Mouse (Mus musculus): ENCODE measurements around the gene Igsf9b. TPM values are rescaled to one million over a fixed set of nuclear protein-coding genes. Genes with fewer than 3 reads are reported as not detected.

Igsf9b gene
- polyA plus RNA-seq, 1 experiment, result 25.7 TPM

DNA sequence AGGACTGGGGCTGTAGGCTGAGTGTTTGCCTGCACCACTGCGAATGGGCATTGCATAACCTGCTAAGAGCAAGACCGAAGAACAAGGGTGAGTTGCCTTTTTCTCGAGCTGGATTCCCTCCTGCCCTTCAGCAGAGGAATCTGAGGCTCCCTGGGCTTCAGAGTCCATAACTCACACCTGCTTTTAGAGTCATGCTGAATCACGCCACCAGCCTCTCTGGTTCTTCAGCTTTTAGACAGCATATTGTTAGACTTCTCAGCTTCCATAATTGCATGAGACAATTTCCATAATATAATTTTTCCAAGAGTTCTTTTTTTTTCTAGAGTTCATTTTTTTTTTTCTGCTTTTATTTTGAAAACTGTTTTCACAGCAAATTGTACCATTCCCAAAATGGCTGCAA lies 4.6 kb upstream of the Igsf9b start:
- DNase-seq, result no peak
- Histone ChIP-seq H3K4me1 (ENCODE audit: control insufficient read depth, insufficient read depth, low read length) (peaks cover 3% of the 10 kb centered on the region; the same call in 1 of the 2 replicates), H3K4me3 (replicated peaks; ENCODE audit: insufficient read depth, low read depth, low read length) (no peak overlapping the region), H3K27ac (ENCODE audit: insufficient read depth, low read length) (no peak overlapping the region), H3K27me3 (ENCODE audit: control insufficient read depth, insufficient read depth, low read length) (no peaks in the 10 kb centered on the region)
- TF ChIP-seq CTCF (IDR thresholded peaks at IDR 0.05; ENCODE audit: borderline replicate concordance, insufficient read depth, low read depth, low read length) (no peak), POLR2A (IDR thresholded peaks at IDR 0.05; ENCODE audit: borderline replicate concordance, insufficient read depth, low read length) (no peak)
- WGBS, result 75% methylated on average over 4 of the region's 4 CpGs

- no peaks in the 10 kb centered on the region for H3K27me3 ChIP-seq (ENCODE audit: control insufficient read depth, insufficient read depth, low read length)
- WGBS, result under 1% methylated on average over 68 of the region's 68 CpGs
- TF ChIP-seq CTCF (IDR thresholded peaks at IDR 0.05; ENCODE audit: borderline replicate concordance, insufficient read depth, low read depth, low read length) (no peak), POLR2A (IDR thresholded peaks at IDR 0.05; ENCODE audit: borderline replicate concordance, insufficient read depth, low read length) (no peak)
- DNase-seq, result peak in 1 of 2 experiments; percentile 48
- peaks cover 17% of the 10 kb centered on the region for H3K4me1 ChIP-seq (ENCODE audit: control insufficient read depth, insufficient read depth, low read length)
- peak overlapping the region; percentile 67 for H3K27ac ChIP-seq (ENCODE audit: insufficient read depth, low read length)
- peak overlapping the region; percentile 83 for H3K4me3 ChIP-seq (replicated peaks; ENCODE audit: insufficient read depth, low read depth, low read length)
Measured at GRCm38 (mm10) chr9:27299286-27300187, 533 bp downstream of the Igsf9b start.

- peak overlapping the region; percentile 83 for H3K4me3 ChIP-seq (replicated peaks; ENCODE audit: insufficient read depth, low read depth, low read length)
- no peaks in the 10 kb centered on the region for H3K27me3 ChIP-seq (ENCODE audit: control insufficient read depth, insufficient read depth, low read length)
- peaks cover 24% of the 10 kb centered on the region for H3K4me1 ChIP-seq (ENCODE audit: control insufficient read depth, insufficient read depth, low read length)
- peak; percentile 74 to 76 for DNase-seq
- H3K27ac ChIP-seq (ENCODE audit: insufficient read depth, low read length), result peak overlapping the region; percentile 67
- 1% methylated on average over 32 of the region's 32 CpGs for whole genome bisulfite sequencing
- TF ChIP-seq CTCF (IDR thresholded peaks at IDR 0.05; ENCODE audit: borderline replicate concordance, insufficient read depth, low read depth, low read length) (no peak), POLR2A (IDR thresholded peaks at IDR 0.05; ENCODE audit: borderline replicate concordance, insufficient read depth, low read length) (0 out of 2 replicates have a peak, but pooled peaks have one; percentile 12)
Measured at GRCm38 (mm10) chr9:27300188-27300691, 1.2 kb downstream of the Igsf9b start.

DNA sequence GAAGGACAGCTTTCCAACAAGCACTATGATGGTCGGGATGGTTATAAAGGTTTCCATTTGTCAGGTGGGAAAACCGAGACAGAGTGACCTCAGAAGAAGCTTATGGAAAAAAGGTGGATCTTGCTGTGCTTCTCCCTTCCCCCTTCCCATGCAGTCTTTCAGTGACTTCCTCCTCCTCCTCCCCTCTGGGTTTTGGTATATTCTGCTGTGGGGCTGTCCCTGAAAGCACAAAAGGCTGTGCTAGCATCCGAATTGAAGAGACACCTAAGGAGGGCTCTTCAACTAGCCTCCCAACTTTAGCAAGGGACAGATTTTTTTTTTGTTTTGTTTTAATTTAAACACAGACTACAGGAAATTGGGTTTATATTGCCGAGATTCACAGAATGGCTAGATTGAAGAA lies 1.7 kb downstream of the Igsf9b start:
- TF ChIP-seq POLR2A (IDR thresholded peaks at IDR 0.05; ENCODE audit: borderline replicate concordance, insufficient read depth, low read length), result 0 out of 2 replicates have a peak, but pooled peaks have one; percentile 14
- TF ChIP-seq CTCF (IDR thresholded peaks at IDR 0.05; ENCODE audit: borderline replicate concordance, insufficient read depth, low read depth, low read length), result no peak
- peak in 1 of 2 experiments; percentile 54 for DNase-seq
- Histone ChIP-seq H3K4me1 (ENCODE audit: control insufficient read depth, insufficient read depth, low read length) (peaks cover 25% of the 10 kb centered on the region), H3K4me3 (replicated peaks; ENCODE audit: insufficient read depth, low read depth, low read length) (peak overlapping the region; percentile 83), H3K27me3 (ENCODE audit: control insufficient read depth, insufficient read depth, low read length) (no peaks in the 10 kb centered on the region), H3K27ac (ENCODE audit: insufficient read depth, low read length) (peak overlapping the region; percentile 67)
- WGBS, result 10% methylated on average over 4 of the region's 4 CpGs

DNA sequence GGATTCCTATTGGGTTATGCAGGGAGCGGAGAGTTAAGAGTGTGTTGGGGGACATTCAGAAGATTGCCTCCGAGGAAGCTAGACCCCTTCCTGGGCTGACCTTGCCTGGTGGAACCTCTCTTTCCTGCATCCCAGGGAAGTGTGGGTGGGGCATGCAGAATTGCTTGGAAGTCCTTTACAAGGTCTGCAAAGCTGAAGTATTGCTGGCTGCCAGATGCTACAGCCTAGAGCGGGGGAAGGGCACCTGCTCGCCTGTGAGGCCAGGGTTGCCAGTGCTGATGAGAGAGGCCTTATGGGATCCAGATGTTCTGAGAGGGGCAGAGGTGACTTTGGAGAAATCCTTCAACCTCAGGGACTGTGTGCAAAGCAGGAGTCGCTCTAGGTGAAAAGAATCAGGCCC lies 2.5 kb downstream of the Igsf9b start:
- Histone ChIP-seq H3K4me1 (ENCODE audit: control insufficient read depth, insufficient read depth, low read length) (peaks cover 28% of the 10 kb centered on the region), H3K27me3 (ENCODE audit: control insufficient read depth, insufficient read depth, low read length) (no peaks in the 10 kb centered on the region), H3K27ac (ENCODE audit: insufficient read depth, low read length) (peak overlapping the region; percentile 54), H3K4me3 (replicated peaks; ENCODE audit: insufficient read depth, low read depth, low read length) (peak overlapping the region; percentile 83)
- TF ChIP-seq CTCF (IDR thresholded peaks at IDR 0.05; ENCODE audit: borderline replicate concordance, insufficient read depth, low read depth, low read length) (no peak), POLR2A (IDR thresholded peaks at IDR 0.05; ENCODE audit: borderline replicate concordance, insufficient read depth, low read length) (no peak)
- 33% methylated on average over 5 of the region's 5 CpGs for WGBS
- DNase-seq, result no peak

DNA sequence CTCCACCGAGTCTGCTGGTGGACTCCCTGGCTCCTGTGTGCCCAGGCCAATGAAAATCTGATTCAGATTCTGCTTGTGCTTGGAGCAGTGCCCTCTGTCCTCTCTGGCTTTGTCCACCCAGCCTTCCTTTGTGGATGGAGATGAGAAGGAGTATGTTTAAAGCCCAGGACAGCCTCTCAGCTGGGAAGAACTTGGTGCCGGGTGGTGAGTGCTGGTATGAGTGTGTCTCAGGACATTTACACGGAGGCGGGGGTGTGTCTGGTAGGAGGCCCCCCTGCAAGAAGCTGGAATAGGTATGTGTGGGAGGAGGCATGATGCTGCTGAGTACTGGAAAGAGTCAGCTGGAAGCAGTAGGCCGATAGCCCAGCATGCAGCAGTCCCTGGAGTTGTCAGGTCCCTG lies 3.3 kb downstream of the Igsf9b start:
- no peak for TF ChIP-seq POLR2A (IDR thresholded peaks at IDR 0.05; ENCODE audit: borderline replicate concordance, insufficient read depth, low read length)
- Histone ChIP-seq H3K27me3 (ENCODE audit: control insufficient read depth, insufficient read depth, low read length) (no peaks in the 10 kb centered on the region), H3K27ac (ENCODE audit: insufficient read depth, low read length) (peak overlapping the region; percentile 65; the same call in 1 of the 2 replicates), H3K4me3 (replicated peaks; ENCODE audit: insufficient read depth, low read depth, low read length) (peak overlapping the region; percentile 83), H3K4me1 (ENCODE audit: control insufficient read depth, insufficient read depth, low read length) (peaks cover 34% of the 10 kb centered on the region)
- WGBS, result 17% methylated on average over 5 of the region's 5 CpGs
- DNase-seq, result peak; percentile 54 to 55

- H3K4me3 ChIP-seq (replicated peaks; ENCODE audit: insufficient read depth, low read depth, low read length), result peak overlapping the region; percentile 61
- WGBS, result 14% methylated on average over 17 of the region's 17 CpGs
- peak overlapping the region; percentile 90 for H3K27ac ChIP-seq (ENCODE audit: insufficient read depth, low read length)
- DNase-seq, result peak; percentile 58 to 60
- TF ChIP-seq CTCF (IDR thresholded peaks at IDR 0.05; ENCODE audit: borderline replicate concordance, insufficient read depth, low read depth, low read length), result no peak
- TF ChIP-seq POLR2A (IDR thresholded peaks at IDR 0.05; ENCODE audit: borderline replicate concordance, insufficient read depth, low read length), result no peak
- H3K27me3 ChIP-seq (ENCODE audit: control insufficient read depth, insufficient read depth, low read length), result no peaks in the 10 kb centered on the region
- peaks cover 44% of the 10 kb centered on the region for H3K4me1 ChIP-seq (ENCODE audit: control insufficient read depth, insufficient read depth, low read length)
Measured at GRCm38 (mm10) chr9:27303571-27304484, 4.8 kb downstream of the Igsf9b start.
